Mouse (Mus musculus) spleen, adult 12 weeks (tissue): ENCODE measurements around the gene Myo6.
"Not testable (repeated sequence)": the region's sequence is repeated elsewhere in the genome, so short reads cannot be mapped to it uniquely, and the experiment has no call there.

Source experiments
- DNase-seq: peaks from one replicate; pipeline ENCODE4 v3.0.0; 2022; ENCODE audit warnings: low spot score

Myo6 gene

DNA sequence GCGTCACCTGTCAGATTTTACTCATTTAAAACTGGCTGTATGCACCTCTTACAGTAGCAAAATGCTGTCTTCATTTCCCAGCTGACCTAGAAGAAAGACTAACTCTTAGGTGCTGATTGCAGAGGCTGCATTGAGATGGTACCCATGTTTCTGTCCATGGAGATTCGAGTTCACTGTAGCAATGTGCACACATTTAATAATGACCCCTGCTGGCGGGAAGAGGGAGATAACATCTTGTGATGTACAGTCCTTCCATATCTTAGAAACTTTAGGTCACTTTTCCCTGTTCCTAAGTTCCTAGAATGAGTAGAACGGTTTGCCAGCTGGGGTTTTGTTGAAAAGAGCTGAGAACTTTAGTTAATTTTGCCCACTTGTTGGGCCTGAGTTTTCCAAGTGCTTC lies 138.7 kb downstream of the Myo6 start:
- DNase-seq: no peak

DNA sequence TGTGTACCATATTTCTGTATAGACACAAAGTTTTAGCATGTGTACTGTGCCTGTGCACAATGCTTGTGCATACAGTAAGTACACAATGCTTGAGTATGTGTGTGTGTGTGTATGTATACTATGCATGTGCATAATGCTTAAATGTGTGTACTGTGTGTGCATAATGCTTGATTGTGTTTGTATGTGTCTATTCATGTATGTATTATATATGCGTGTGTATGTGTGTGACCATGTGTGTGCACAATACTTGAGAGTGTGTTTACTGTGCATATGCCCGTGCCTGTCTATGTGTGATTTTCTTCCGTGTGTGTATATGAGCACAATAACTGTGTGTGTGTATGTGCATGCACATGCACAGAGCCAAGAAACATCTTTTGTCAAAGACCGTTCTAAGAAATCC lies 141.6 kb downstream of the Myo6 start:
- DNase-seq: no peak

DNA sequence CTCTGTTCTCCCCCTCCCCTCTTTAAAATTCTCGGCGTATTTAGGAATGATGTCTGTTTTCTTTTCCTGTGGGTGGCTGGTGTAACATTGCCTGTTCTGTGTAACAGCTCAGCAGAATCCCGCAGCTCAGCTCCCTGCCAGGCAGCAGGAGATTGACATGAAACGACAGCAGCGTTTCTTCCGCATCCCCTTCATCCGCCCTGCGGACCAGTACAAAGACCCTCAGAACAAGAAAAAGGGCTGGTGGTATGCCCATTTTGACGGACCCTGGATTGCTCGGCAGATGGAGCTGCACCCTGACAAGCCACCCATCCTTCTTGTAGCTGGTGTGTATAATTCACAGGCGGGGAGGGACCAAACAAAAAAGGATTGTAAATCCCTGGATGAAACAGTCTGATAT lies 142.0 kb downstream of the Myo6 start:
- no peak for DNase-seq

GRCm38 (mm10) chr9:80307629-80308028 lies 142.8 kb downstream of the Myo6 start:
- no peak for DNase-seq

DNA sequence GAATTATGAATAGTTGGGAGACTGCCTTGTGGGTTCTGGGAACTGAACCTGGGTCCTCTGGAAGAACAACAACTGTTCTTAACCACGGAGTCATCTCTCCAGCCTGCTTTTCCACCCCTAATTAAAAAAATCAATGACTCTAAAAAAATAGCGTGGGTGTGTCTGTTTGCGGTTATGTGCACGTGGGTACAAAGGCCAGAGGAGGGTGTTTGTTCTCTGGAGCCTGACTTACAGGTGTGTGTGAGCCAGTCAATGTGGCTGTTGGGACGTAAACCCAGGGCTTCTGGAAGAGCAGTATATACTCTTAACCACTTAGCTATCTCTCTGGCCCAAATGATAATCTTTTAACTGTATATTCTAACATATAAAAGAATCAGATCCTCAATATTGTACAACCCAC lies 148.8 kb downstream of the Myo6 start:
- DNase-seq: no peak

DNA sequence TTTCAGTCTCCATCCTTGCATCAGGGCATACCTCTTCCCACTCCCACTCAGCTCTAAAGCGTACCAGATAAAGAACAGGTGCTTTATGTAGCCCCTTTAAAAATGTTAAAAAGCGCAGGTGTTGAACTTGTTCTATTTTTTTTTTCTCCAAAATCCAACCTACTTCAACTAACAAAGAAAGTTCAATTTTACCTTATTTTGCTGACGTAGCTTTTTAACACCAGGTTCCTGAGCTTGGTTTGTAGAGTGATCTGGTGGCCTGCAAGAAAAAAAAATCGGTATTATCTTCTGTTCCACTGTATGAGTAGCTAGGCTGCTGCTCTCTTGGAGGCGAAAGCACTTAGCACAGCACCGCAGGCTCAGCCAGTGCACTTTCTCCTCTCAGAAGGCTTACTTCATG lies 151.1 kb downstream of the Myo6 start:
- DNase-seq: no peak

DNA sequence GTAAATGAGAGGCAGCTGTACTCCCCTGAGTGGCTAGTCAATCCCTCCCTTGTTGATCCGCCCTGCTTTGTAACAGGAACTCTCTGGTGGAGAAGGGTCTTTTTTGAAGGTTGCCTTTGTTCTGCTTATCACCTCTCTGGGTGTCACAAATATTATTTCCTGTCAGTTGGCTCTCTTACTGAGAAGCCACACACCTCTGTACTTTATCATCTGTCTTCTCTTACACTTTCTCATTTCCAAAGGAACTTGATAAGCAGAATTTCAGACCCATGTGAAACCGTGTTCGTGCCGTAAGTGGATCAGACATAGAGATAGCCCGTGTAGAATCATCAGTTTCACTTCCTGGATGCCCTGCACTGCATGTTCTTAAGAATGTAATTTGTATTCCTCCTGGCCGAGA lies 153.2 kb downstream of the Myo6 start:
- no peak for DNase-seq

- not testable (repeated sequence) for DNase-seq
These were observed 156.4 kb downstream of the Myo6 start for GRCm38 (mm10) chr9:80321051-80321887.

GRCm38 (mm10) chr9:80332153-80332552 lies 167.3 kb downstream of the Myo6 start:
- no peak for DNase-seq

GRCm38 (mm10) chr9:80333466-80333865 lies 168.6 kb downstream of the Myo6 start:
- no peak for DNase-seq

GRCm38 (mm10) chr9:80333998-80334605 lies 169.3 kb downstream of the Myo6 start:
- no peak for DNase-seq

GRCm38 (mm10) chr9:80335660-80336357 lies 171.0 kb downstream of the Myo6 start:
- DNase-seq: no peak

DNA sequence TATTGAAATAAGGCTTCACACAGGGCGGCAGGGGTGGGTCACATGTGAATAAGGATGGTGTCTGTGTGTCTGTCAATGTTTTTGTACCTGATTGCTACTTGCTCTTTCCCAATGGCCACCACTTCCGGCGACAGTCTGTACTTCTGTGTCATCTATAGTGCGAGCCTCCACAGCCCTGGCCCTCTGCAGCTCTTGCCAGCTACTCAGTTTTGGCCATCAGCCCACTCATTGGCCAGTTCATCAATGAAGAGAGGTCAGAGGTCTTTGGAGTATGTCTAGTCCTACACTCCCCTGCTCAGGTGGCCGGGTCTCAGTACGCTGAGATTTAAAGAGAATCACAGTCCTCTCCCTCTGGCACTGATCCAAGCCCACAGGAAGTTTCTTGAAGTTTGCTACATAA lies 173.2 kb downstream of the Myo6 start:
- no peak for DNase-seq

- no peak for DNase-seq
These were observed 176.1 kb downstream of the Myo6 start for GRCm38 (mm10) chr9:80340927-80341326.

DNA sequence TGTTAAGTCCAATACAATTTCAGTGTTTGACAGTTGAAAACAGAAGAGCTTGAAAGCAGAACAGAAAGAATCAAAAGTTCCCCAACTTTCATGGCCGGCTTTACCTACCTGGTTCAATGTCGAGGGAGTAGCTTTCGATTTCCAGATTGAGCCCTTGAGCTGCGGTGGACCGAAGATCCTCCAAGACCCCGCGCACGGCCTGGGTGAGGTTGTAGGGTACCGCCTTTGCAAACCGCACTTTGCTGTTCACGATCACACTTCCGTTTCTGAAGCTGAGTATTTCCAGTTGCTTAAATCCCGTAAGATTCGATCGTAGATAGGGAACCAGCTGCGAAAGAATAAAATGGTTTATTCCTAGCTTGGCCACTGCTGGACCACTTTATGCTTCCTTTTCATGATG lies 176.9 kb downstream of the Myo6 start:
- DNase-seq: no peak

DNA sequence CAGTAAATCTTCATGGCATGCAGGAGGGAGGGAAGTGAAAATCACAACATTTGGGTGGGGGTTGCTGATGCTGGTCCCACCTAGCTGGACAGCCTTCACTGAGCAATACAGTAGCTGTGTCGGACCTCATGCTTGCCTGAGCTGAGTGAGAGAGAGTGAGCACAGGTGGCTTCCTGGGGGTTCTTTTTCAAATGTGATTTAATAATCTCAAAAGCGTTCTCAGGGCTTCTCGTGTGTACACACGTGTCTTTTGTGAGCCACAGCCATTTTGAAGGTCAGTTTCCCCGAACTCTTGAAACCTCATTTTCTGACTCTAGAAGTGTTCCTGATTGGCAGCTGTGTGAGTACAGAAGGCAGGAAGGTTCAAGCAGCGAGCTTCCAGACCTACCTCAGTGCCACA lies 177.7 kb downstream of the Myo6 start:
- no peak for DNase-seq

- no peak for DNase-seq
These were observed 179.7 kb downstream of the Myo6 start for GRCm38 (mm10) chr9:80344451-80345000.

- DNase-seq: no peak
These were observed 186.5 kb downstream of the Myo6 start for GRCm38 (mm10) chr9:80351295-80351677.

- DNase-seq: no peak
These were observed 187.0 kb downstream of the Myo6 start for GRCm38 (mm10) chr9:80351678-80352331.

- no peak for DNase-seq
These were observed 195.2 kb downstream of the Myo6 start for GRCm38 (mm10) chr9:80360063-80360462.
